Mouse (Mus musculus) heart, adult 11 months (tissue): ENCODE data around the gene Pik3c2g.

Source experiments
- DNase-seq: peaks from one replicate; pipeline ENCODE4 v3.0.0; 2022

Gene Pik3c2g

DNA sequence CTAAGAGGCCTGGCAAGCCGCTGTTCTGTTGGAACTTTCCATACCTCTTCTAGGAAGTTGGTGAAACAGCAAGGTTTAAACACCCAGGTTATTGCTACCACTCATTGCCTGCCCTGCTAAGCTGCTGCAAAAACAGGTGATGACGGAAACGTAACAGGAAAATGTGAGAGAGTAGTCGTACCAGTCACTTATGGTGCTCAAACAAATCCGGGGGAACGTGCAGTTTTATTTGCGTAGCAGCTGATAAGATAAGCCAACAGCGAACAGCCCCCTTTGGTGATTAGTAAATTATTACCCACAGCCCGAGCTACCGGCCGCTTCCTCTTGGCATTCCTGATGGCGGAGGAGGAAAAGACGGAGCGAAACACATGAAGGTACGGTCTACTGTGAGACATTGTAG, at the start of gene Pik3c2g:
Gene Pik3c2g, plus strand, starts transcription at position 330 of the 400 bp plus-strand sequence.
- peak; percentile 39 for DNase-seq

DNA sequence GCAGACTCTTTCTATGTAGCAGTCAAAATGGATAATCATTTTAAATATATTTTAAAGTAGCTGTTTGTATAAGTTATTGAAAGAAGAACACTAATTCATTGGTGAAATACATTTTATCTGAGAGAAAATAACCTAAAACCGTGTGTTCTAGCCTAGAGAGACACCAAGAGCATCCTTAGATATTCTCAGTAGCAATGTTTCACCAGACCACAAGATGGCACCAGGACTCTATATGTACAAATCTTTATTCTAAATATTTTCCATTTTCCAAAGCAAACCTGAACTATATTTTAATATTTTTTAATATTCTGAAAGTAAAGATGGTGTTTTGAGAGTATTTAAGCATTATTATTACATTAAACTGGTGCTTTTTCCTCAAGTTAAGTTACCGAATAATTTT, 48.6 kb upstream of the Pik3c2g start:
- no peak for DNase-seq

- DNase-seq, result no peak
These were observed 31.4 kb upstream of the Pik3c2g start for GRCm38 (mm10) chr6:139555537-139556179.

- DNase-seq, result peak; percentile 70
These were observed 17.8 kb upstream of the Pik3c2g start for GRCm38 (mm10) chr6:139569211-139569610.

DNA sequence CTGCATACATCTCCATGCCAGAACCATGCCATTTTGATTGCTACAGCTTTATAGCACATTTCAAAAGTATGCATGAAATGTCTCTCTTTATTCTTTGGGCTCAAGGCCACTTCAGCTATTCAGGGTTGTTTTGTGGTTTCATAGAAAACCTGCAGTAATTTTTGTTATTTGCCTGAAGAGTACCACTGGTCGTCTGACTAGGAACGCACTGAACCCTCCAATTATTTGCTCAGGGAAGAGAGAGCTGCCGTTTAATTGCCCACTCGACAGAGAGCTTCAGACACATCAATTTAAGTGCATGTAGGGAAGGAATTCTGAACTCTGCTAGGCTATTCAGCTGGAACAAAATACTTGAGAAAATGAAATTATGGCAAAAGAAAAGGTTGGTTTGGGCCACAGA, 11.2 kb upstream of the Pik3c2g start:
- DNase-seq, result no peak

DNA sequence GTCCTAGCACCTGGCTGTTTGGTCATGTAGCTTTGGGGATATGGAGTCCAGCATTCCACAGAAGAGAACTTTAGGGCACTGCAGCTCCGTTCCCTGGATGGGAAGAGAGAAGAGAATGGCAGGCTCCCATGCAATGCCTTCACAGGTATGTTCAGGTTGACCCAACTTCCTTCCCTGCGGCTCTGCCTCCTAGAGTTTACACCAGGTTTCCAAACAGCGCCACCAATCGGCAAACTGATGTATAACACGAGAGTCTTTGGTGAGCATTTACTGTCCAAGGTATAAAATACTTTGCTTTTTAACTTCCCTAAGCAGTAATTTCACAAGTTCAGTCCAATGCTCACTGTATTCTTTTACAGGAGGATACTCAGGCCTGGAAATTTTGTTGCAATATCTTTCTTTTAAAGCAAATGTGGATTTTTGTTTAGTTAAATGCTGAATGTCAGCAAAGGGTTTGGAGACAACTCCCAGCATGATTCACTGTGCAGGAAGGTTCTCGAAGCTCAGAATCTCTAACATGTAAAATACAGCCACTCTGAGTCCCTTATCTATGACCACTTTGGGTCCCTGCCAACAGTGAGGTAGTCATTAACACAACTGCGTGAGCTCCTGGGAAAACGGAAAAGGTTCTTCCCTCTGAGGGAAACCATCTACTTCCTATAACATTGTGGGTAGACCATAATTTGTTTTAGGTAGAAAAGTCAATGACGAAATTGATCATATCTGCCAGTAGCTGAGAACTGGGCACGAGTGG, 10.6 kb upstream of the Pik3c2g start:
- peak; percentile 55 for DNase-seq

- peak; percentile 51 for DNase-seq
These were observed 9.8 kb upstream of the Pik3c2g start for GRCm38 (mm10) chr6:139577026-139577861.

DNA sequence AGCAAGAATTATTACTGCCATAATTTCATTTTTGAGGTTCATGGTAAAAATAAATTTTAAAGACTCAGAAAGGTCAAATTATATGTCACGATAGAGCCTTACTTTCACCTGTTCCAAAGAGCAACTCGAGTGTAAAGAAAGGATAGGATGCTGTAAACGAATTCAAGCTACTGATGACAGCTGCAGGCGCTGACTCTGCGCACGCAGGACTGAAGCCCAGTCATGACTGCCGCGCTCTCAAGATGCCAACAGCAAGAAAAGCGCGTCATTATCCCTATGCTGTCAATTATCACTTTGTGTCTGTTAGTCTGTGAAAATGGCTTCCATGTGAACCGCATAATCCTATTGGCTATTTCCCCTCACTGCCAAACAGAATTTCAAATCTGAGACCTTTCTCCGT, 457 bp downstream of the Pik3c2g start:
- peak; percentile 63 for DNase-seq

DNA sequence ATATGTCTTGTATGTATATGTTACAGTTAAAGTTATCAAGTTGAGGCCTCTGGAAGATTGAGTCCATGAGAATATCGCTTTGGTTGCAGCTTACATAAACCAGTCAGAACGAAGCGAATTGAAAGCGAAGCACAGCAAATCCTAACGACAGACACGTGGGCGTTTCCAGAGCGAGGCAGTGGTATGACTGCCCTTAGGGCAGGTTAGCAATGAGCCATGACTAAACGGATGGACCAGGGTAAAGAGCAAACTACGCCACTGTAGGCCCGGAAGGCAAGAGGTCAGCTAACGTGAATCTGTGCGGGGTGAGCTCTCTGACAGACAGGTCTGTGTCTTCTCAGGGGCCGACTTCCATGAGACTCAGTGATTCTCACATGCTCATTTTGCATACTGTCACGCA, 1.4 kb downstream of the Pik3c2g start:
- DNase-seq, result no peak

DNA sequence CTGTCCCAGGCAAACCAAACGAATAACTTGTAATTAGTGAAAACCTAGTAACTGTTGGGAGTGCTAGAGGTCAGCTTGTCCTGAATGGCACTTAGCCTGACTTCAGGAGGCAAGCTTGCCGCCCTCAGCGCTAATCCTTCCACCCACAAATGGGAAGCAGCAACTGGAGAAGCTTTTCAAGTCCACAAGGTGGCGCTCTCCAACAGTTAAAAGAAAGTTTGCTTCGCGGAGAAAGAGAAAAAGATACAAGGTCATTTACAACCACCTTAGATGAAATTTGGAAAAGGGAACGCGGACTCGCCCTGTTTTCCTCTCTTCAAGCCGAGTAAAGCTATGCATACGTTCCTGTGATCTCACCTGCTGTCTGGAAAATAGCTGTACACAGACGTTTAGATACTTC, 2.3 kb downstream of the Pik3c2g start:
- no peak for DNase-seq

DNA sequence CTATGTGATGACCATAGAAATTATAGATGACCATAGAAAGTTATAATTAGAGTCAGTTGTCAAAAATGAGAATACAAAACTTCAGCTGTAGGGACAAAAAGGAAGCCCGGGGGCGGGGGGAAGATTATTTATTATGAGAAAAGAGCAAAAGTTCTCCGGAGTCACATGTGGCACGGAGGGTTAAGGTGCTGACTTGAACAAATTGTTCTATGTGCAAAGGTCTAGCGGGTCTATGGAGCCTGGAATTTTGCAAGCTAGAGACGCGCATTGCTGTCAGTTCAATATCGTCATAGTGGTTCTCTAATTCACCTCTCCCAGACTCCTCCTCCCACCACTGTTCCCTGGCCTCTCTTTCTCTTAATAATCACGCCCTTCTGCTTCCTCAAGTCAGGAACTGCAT, 2.8 kb downstream of the Pik3c2g start:
- no peak for DNase-seq

GRCm38 (mm10) chr6:139592081-139592480, 5.1 kb downstream of the Pik3c2g start:
- peak; percentile 51 for DNase-seq

- no peak for DNase-seq
These were observed 9.4 kb downstream of the Pik3c2g start for GRCm38 (mm10) chr6:139596433-139596832.

- no peak for DNase-seq
These were observed 12.2 kb downstream of the Pik3c2g start for GRCm38 (mm10) chr6:139599216-139599615.

GRCm38 (mm10) chr6:139618774-139619173, 31.8 kb downstream of the Pik3c2g start:
- DNase-seq, result no peak

GRCm38 (mm10) chr6:139624756-139625155, 37.7 kb downstream of the Pik3c2g start:
- no peak for DNase-seq

DNA sequence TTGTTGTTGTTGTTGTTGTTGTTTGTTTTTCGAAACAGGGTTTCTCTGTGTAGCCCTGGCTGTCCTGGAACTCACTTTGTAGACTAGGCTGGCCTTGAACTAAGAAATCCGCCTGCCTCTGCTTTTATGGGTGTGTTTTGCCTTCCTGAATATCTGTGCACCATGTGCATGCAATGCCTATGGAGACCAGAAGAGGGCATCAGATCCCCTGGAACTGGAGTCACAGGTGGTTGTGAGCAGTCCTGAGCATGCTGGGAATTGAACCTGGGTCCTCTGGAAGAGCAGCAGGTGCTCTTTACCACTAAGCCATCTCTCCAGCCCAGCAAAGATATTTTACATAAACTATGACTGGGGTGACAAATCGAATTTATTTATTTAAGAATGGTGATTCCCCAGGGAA, 47.5 kb downstream of the Pik3c2g start:
- DNase-seq, result no peak

DNA sequence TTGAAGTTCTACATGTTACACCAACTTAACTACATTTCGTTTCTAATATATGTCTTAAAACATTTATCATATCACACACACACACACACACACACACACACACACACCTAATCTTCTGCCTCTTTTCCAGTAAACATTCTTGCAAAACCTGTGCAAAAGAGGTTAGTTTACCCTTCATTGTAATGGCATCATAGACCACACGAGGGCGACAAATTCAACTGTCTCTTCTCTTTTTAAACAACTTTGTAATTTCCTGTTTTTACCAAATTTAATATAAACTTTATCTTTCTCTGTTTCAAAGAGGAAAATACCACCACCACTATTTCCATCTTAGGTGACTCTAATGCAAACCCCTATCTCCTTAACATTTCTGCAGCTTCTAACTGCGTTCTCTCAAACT, 68.4 kb downstream of the Pik3c2g start:
- no peak for DNase-seq

- no peak for DNase-seq
These were observed 75.4 kb downstream of the Pik3c2g start for GRCm38 (mm10) chr6:139662462-139662861.

GRCm38 (mm10) chr6:139718416-139718984, 131.5 kb downstream of the Pik3c2g start:
- no peak for DNase-seq

GRCm38 (mm10) chr6:139719639-139720221, 132.7 kb downstream of the Pik3c2g start:
- DNase-seq, result no peak

- no peak for DNase-seq
These were observed 148.9 kb downstream of the Pik3c2g start for GRCm38 (mm10) chr6:139735708-139736626.
